Mouse (Mus musculus): ENCODE results near the gene Wdr82. TPM values are rescaled to one million over a fixed set of nuclear protein-coding genes. Genes with fewer than 3 reads are reported as not detected.

The Wdr82 gene
- total and polyA plus RNA-seq, 3 experiments: 70.4 to 131 (median 100) TPM

- Histone ChIP-seq H3K4me3 (replicated peaks in 1 of 3; ENCODE audit: low read depth in 2 of 3, low read length in 2 of 3, poor library complexity in 1 of 3) (peak overlapping the region in 2 of 3 experiments; percentile 71 to 90), H3K79me2 (replicated peaks; ENCODE audit: control insufficient read depth, extremely low read depth, insufficient read depth, poor library complexity, severe bottlenecking) (no peaks in the 10 kb centered on the region), H3K27ac (ENCODE audit: insufficient read depth, low read depth) (no peak overlapping the region), H3K27me3 (replicated peaks) (no peaks in the 10 kb centered on the region), H3K4me2 (ENCODE audit: insufficient read depth, low read depth, poor library complexity, severe bottlenecking) (peak overlapping the region; percentile 80), H3K9ac (ENCODE audit: insufficient read depth, low read depth) (0 out of 2 replicates have a peak overlapping the region, but pooled peaks have one; percentile 90), H3K36me3 (replicated peaks in 1 of 2; ENCODE audit: control insufficient read depth in 1 of 2, insufficient read depth in 1 of 2, low read length in 1 of 2) (peaks cover 0 to 22% of the 10 kb centered on the region in 2 experiments), H3K9me3 (replicated peaks; ENCODE audit: low read length) (no peaks in the 10 kb centered on the region), H3K4me1 (ENCODE audit: control insufficient read depth in 1 of 2, insufficient read depth in 2 of 2) (peaks cover 0 to 8% of the 10 kb centered on the region in 2 experiments; a peak in 3 of 4 replicates)
- TF ChIP-seq MEF2A (IDR thresholded peaks at IDR 0.05; ENCODE audit: borderline replicate concordance, low read depth, low read length) (no peak), USF1 (IDR thresholded peaks at IDR 0.05; ENCODE audit: low read depth, low read length) (no peak), MXI1 (IDR thresholded peaks at IDR 0.05; ENCODE audit: low read depth, low read length) (no peak), RAD21 (IDR thresholded peaks at IDR 0.05; ENCODE audit: low read depth, low read length) (no peak), POLR2A (IDR thresholded peaks at IDR 0.05; ENCODE audit: low read depth, low read length) (no peak), TBP (conservative IDR thresholded peaks at IDR 0.05; ENCODE audit: low read depth, low read length) (no peak), CTCF (conservative IDR thresholded peaks at IDR 0.05 in 1 of 2, IDR thresholded peaks at IDR 0.05 in 1 of 2; ENCODE audit: low read depth in 2 of 2, low read length in 2 of 2) (no peak), KAT2A (IDR thresholded peaks at IDR 0.05; ENCODE audit: insufficient replicate concordance, low read length) (no peak), POLR2AphosphoS2 (IDR thresholded peaks at IDR 0.05; ENCODE audit: low read depth, low read length) (no peak), SIN3A (IDR thresholded peaks at IDR 0.05; ENCODE audit: low read length) (no peak), ETS1 (conservative IDR thresholded peaks at IDR 0.05; ENCODE audit: low read depth, low read length) (no peak), BHLHE40 (IDR thresholded peaks at IDR 0.05; ENCODE audit: low read depth, low read length) (no peak), ELF1 (IDR thresholded peaks at IDR 0.05; ENCODE audit: low read depth, low read length) (no peak)
- in situ Hi-C loops (cut with MboI; ENCODE audit: low pct_ligation_motif_present, low pct_unique_long_range_greater_than_20kb, low sequenced_read_pairs): loop anchor here (5.0 kb wide), 1 partner anchor 53 kb away; no protein-coding TSS in a partner anchor
- dilution Hi-C loops (cut with MboI; ENCODE audit: extremely low pct_ligation_motif_present, extremely low pct_unique_long_range_greater_than_20kb, low sequenced_read_pairs): no loop called here
- DNase-seq (ENCODE audit: extremely low read depth): no peak
Observed at GRCm38 (mm10) chr9:106159237-106159636, 11.5 kb upstream of the Wdr82 start.

GRCm38 (mm10) chr9:106159784-106160301, 10.9 kb upstream of the Wdr82 start:
- peak overlapping the region; percentile 90 for H3K27ac ChIP-seq (ENCODE audit: insufficient read depth, low read depth)
- no peaks in the 10 kb centered on the region for H3K27me3 ChIP-seq (replicated peaks)
- H3K9me3 ChIP-seq (replicated peaks; ENCODE audit: low read length): no peaks in the 10 kb centered on the region
- H3K36me3 ChIP-seq (replicated peaks in 1 of 2; ENCODE audit: control insufficient read depth in 1 of 2, insufficient read depth in 1 of 2, low read length in 1 of 2): peaks cover 0 to 22% of the 10 kb centered on the region in 2 experiments
- H3K79me2 ChIP-seq (replicated peaks; ENCODE audit: control insufficient read depth, extremely low read depth, insufficient read depth, poor library complexity, severe bottlenecking): no peaks in the 10 kb centered on the region
- in situ Hi-C loops (cut with MboI; ENCODE audit: low pct_ligation_motif_present, low pct_unique_long_range_greater_than_20kb, low sequenced_read_pairs) (loop anchor here (5.0 to 10.0 kb wide), 2 partner anchors 52 to 115 kb away; no protein-coding TSS in a partner anchor), dilution Hi-C loops (cut with MboI; ENCODE audit: extremely low pct_ligation_motif_present, extremely low pct_unique_long_range_greater_than_20kb, low sequenced_read_pairs) (no loop called here)
- H3K4me1 ChIP-seq (ENCODE audit: control insufficient read depth in 1 of 2, insufficient read depth in 2 of 2): peaks cover 0 to 8% of the 10 kb centered on the region in 2 experiments; a peak in 3 of 4 replicates
- H3K4me2 ChIP-seq (ENCODE audit: insufficient read depth, low read depth, poor library complexity, severe bottlenecking): no peak overlapping the region
- H3K9ac ChIP-seq (ENCODE audit: insufficient read depth, low read depth): peak overlapping the region; percentile 90
- H3K4me3 ChIP-seq (replicated peaks in 1 of 3; ENCODE audit: low read depth in 2 of 3, low read length in 2 of 3, poor library complexity in 1 of 3): peak overlapping the region; percentile 67 to 90 (median 71)
- DNase-seq (ENCODE audit: extremely low read depth): peak; percentile 91
- TF ChIP-seq CTCF (conservative IDR thresholded peaks at IDR 0.05 in 1 of 2, IDR thresholded peaks at IDR 0.05 in 1 of 2; ENCODE audit: low read depth in 2 of 2, low read length in 2 of 2) (no peak), SMC3 (IDR thresholded peaks at IDR 0.05; ENCODE audit: low read depth, low read length) (no peak), RCOR1 (conservative IDR thresholded peaks at IDR 0.05; ENCODE audit: low read depth, low read length) (no peak), PAX5 (IDR thresholded peaks at IDR 0.05; ENCODE audit: low read length) (no peak), USF2 (conservative IDR thresholded peaks at IDR 0.05; ENCODE audit: low read depth, low read length) (peak; percentile 35; the same call in 1 of the 2 replicates), HCFC1 (IDR thresholded peaks at IDR 0.05; ENCODE audit: low read depth, low read length) (peak; percentile 82), BHLHE40 (IDR thresholded peaks at IDR 0.05; ENCODE audit: low read depth, low read length) (peak; percentile 50; the same call in 1 of the 2 replicates), ZKSCAN1 (IDR thresholded peaks at IDR 0.05; ENCODE audit: borderline replicate concordance, low read depth, low read length) (no peak), ZMIZ1 (IDR thresholded peaks at IDR 0.05; ENCODE audit: low read depth, low read length) (peak; percentile 56), MEF2A (IDR thresholded peaks at IDR 0.05; ENCODE audit: borderline replicate concordance, low read depth, low read length) (peak; percentile 61; the same call in 1 of the 2 replicates), CHD1 (IDR thresholded peaks at IDR 0.05; ENCODE audit: low read depth, low read length) (0 out of 2 replicates have a peak, but pooled peaks have one; percentile 73), USF1 (IDR thresholded peaks at IDR 0.05; ENCODE audit: low read depth, low read length) (peak; percentile 72), JUND (conservative IDR thresholded peaks at IDR 0.05; ENCODE audit: low read depth, low read length) (no peak), JUN (IDR thresholded peaks at IDR 0.05; ENCODE audit: insufficient read depth, low read depth, low read length) (no peak), POLR2A (IDR thresholded peaks at IDR 0.05; ENCODE audit: low read depth, low read length) (peak; percentile 84), MAFK (IDR thresholded peaks at IDR 0.05; ENCODE audit: insufficient replicate concordance, low read length) (no peak), MYC (IDR thresholded peaks at IDR 0.05; ENCODE audit: low read depth, low read length) (no peak), MXI1 (IDR thresholded peaks at IDR 0.05; ENCODE audit: low read depth, low read length) (peak; percentile 23; the same call in 1 of the 2 replicates), TBP (conservative IDR thresholded peaks at IDR 0.05; ENCODE audit: low read depth, low read length) (peak; percentile 48; the same call in 1 of the 2 replicates), GABPA (IDR thresholded peaks at IDR 0.05; ENCODE audit: insufficient replicate concordance, low read depth, low read length) (no peak; the same call in 1 of the 2 replicates), RAD21 (IDR thresholded peaks at IDR 0.05; ENCODE audit: low read depth, low read length) (no peak), ETS1 (conservative IDR thresholded peaks at IDR 0.05; ENCODE audit: low read depth, low read length) (no peak; the same call in 1 of the 2 replicates), ZC3H11A (IDR thresholded peaks at IDR 0.05; ENCODE audit: low read depth, low read length) (no peak), EP300 (IDR thresholded peaks at IDR 0.05; ENCODE audit: low read length) (no peak), CHD2 (IDR thresholded peaks at IDR 0.05; ENCODE audit: low read length) (peak; percentile 75)
